Mouse (Mus musculus): ENCODE measurements around the gene Vav1. TPM values are rescaled to one million over a fixed set of nuclear protein-coding genes. Genes with fewer than 3 reads are reported as not detected.

Vav1 gene
- polyA plus RNA-seq, 1 experiment, result not detected

- H3K9ac ChIP-seq (ENCODE audit: low read depth, poor library complexity, severe bottlenecking), result no peak overlapping the region
- H3K36me3 ChIP-seq (ENCODE audit: control insufficient read depth, insufficient read depth, low read length, poor library complexity, severe bottlenecking), result peaks cover 57% of the 10 kb centered on the region
- no peaks in the 10 kb centered on the region for H3K9me3 ChIP-seq (replicated peaks; ENCODE audit: control insufficient read depth, insufficient read depth, low read length, poor library complexity, severe bottlenecking)
- no peaks in the 10 kb centered on the region for H3K27me3 ChIP-seq (ENCODE audit: control insufficient read depth, insufficient read depth, low read length, poor library complexity, severe bottlenecking)
- H3K4me3 ChIP-seq (ENCODE audit: low read depth, low read length), result no peak overlapping the region
- peaks cover 8% of the 10 kb centered on the region for H3K4me1 ChIP-seq (ENCODE audit: control insufficient read depth, insufficient read depth, low read length)
- TF ChIP-seq CTCF (IDR thresholded peaks at IDR 0.05; ENCODE audit: low read depth, low read length) (no peak), POLR2A (IDR thresholded peaks at IDR 0.05; ENCODE audit: insufficient read depth, low read length) (no peak)
- H3K27ac ChIP-seq (ENCODE audit: insufficient read depth, low read length), result no peak overlapping the region
These were observed 19.2 kb upstream of the Vav1 start for GRCm38 (mm10) chr17:57259742-57260141.

GRCm38 (mm10) chr17:57260351-57260750 is 18.5 kb upstream of the Vav1 start:
- Histone ChIP-seq H3K4me3 (ENCODE audit: low read depth, low read length) (no peak overlapping the region), H3K36me3 (ENCODE audit: control insufficient read depth, insufficient read depth, low read length, poor library complexity, severe bottlenecking) (peaks cover 50% of the 10 kb centered on the region), H3K9ac (ENCODE audit: low read depth, poor library complexity, severe bottlenecking) (no peak overlapping the region), H3K27ac (ENCODE audit: insufficient read depth, low read length) (no peak overlapping the region), H3K27me3 (ENCODE audit: control insufficient read depth, insufficient read depth, low read length, poor library complexity, severe bottlenecking) (no peaks in the 10 kb centered on the region), H3K9me3 (replicated peaks; ENCODE audit: control insufficient read depth, insufficient read depth, low read length, poor library complexity, severe bottlenecking) (no peaks in the 10 kb centered on the region), H3K4me1 (ENCODE audit: control insufficient read depth, insufficient read depth, low read length) (peaks cover 8% of the 10 kb centered on the region)
- TF ChIP-seq CTCF (IDR thresholded peaks at IDR 0.05; ENCODE audit: low read depth, low read length) (no peak), EP300 (IDR thresholded peaks at IDR 0.05; ENCODE audit: insufficient read depth, low read depth, low read length) (no peak), POLR2A (IDR thresholded peaks at IDR 0.05; ENCODE audit: insufficient read depth, low read length) (no peak)

- H3K9ac ChIP-seq (ENCODE audit: low read depth, poor library complexity, severe bottlenecking), result no peak overlapping the region
- no peak overlapping the region for H3K4me3 ChIP-seq (ENCODE audit: low read depth, low read length)
- TF ChIP-seq CTCF (IDR thresholded peaks at IDR 0.05; ENCODE audit: low read depth, low read length) (no peak), POLR2A (IDR thresholded peaks at IDR 0.05; ENCODE audit: insufficient read depth, low read length) (no peak), EP300 (IDR thresholded peaks at IDR 0.05; ENCODE audit: insufficient read depth, low read depth, low read length) (no peak)
- no peaks in the 10 kb centered on the region for H3K9me3 ChIP-seq (replicated peaks; ENCODE audit: control insufficient read depth, insufficient read depth, low read length, poor library complexity, severe bottlenecking)
- no peak overlapping the region for H3K27ac ChIP-seq (ENCODE audit: insufficient read depth, low read length)
- no peaks in the 10 kb centered on the region for H3K27me3 ChIP-seq (ENCODE audit: control insufficient read depth, insufficient read depth, low read length, poor library complexity, severe bottlenecking)
- peaks cover 44% of the 10 kb centered on the region for H3K36me3 ChIP-seq (ENCODE audit: control insufficient read depth, insufficient read depth, low read length, poor library complexity, severe bottlenecking)
- peaks cover 12% of the 10 kb centered on the region for H3K4me1 ChIP-seq (ENCODE audit: control insufficient read depth, insufficient read depth, low read length)
These were observed 17.6 kb upstream of the Vav1 start for GRCm38 (mm10) chr17:57261286-57261685.

- TF ChIP-seq CTCF (IDR thresholded peaks at IDR 0.05; ENCODE audit: low read depth, low read length) (no peak), EP300 (IDR thresholded peaks at IDR 0.05; ENCODE audit: insufficient read depth, low read depth, low read length) (no peak), POLR2A (IDR thresholded peaks at IDR 0.05; ENCODE audit: insufficient read depth, low read length) (no peak)
- H3K9ac ChIP-seq (ENCODE audit: low read depth, poor library complexity, severe bottlenecking), result no peak overlapping the region
- H3K36me3 ChIP-seq (ENCODE audit: control insufficient read depth, insufficient read depth, low read length, poor library complexity, severe bottlenecking), result peaks cover 41% of the 10 kb centered on the region
- H3K27ac ChIP-seq (ENCODE audit: insufficient read depth, low read length), result no peak overlapping the region
- no peaks in the 10 kb centered on the region for H3K27me3 ChIP-seq (ENCODE audit: control insufficient read depth, insufficient read depth, low read length, poor library complexity, severe bottlenecking)
- peaks cover 12% of the 10 kb centered on the region for H3K4me1 ChIP-seq (ENCODE audit: control insufficient read depth, insufficient read depth, low read length)
- no peaks in the 10 kb centered on the region for H3K9me3 ChIP-seq (replicated peaks; ENCODE audit: control insufficient read depth, insufficient read depth, low read length, poor library complexity, severe bottlenecking)
- no peak overlapping the region for H3K4me3 ChIP-seq (ENCODE audit: low read depth, low read length)
These were observed 17.1 kb upstream of the Vav1 start for GRCm38 (mm10) chr17:57261796-57262195.

GRCm38 (mm10) chr17:57262901-57263550 is 15.9 kb upstream of the Vav1 start:
- H3K36me3 ChIP-seq (ENCODE audit: control insufficient read depth, insufficient read depth, low read length, poor library complexity, severe bottlenecking), result peaks cover 32% of the 10 kb centered on the region

GRCm38 (mm10) chr17:57264164-57264563 is 14.7 kb upstream of the Vav1 start:
- Histone ChIP-seq H3K4me1 (ENCODE audit: control insufficient read depth, insufficient read depth, low read length) (peaks cover 12% of the 10 kb centered on the region), H3K9me3 (replicated peaks; ENCODE audit: control insufficient read depth, insufficient read depth, low read length, poor library complexity, severe bottlenecking) (no peaks in the 10 kb centered on the region), H3K4me3 (ENCODE audit: low read depth, low read length) (no peak overlapping the region), H3K27ac (ENCODE audit: insufficient read depth, low read length) (no peak overlapping the region), H3K9ac (ENCODE audit: low read depth, poor library complexity, severe bottlenecking) (no peak overlapping the region), H3K27me3 (ENCODE audit: control insufficient read depth, insufficient read depth, low read length, poor library complexity, severe bottlenecking) (no peaks in the 10 kb centered on the region), H3K36me3 (ENCODE audit: control insufficient read depth, insufficient read depth, low read length, poor library complexity, severe bottlenecking) (peaks cover 27% of the 10 kb centered on the region)
- no peak for TF ChIP-seq POLR2A (IDR thresholded peaks at IDR 0.05; ENCODE audit: insufficient read depth, low read length)
- no peak for TF ChIP-seq EP300 (IDR thresholded peaks at IDR 0.05; ENCODE audit: insufficient read depth, low read depth, low read length)
- TF ChIP-seq CTCF (IDR thresholded peaks at IDR 0.05; ENCODE audit: low read depth, low read length), result no peak

More at GRCm38 (mm10) chr17:57262901-57263550, 15.9 kb upstream of the Vav1 start:
- peaks cover 12% of the 10 kb centered on the region for H3K4me1 ChIP-seq (ENCODE audit: control insufficient read depth, insufficient read depth, low read length)
- no peak overlapping the region for H3K27ac ChIP-seq (ENCODE audit: insufficient read depth, low read length)
- H3K27me3 ChIP-seq (ENCODE audit: control insufficient read depth, insufficient read depth, low read length, poor library complexity, severe bottlenecking), result no peaks in the 10 kb centered on the region
- TF ChIP-seq EP300 (IDR thresholded peaks at IDR 0.05; ENCODE audit: insufficient read depth, low read depth, low read length) (no peak), CTCF (IDR thresholded peaks at IDR 0.05; ENCODE audit: low read depth, low read length) (no peak), POLR2A (IDR thresholded peaks at IDR 0.05; ENCODE audit: insufficient read depth, low read length) (no peak)
- H3K4me3 ChIP-seq (ENCODE audit: low read depth, low read length), result no peak overlapping the region
- no peak overlapping the region for H3K9ac ChIP-seq (ENCODE audit: low read depth, poor library complexity, severe bottlenecking)
- no peaks in the 10 kb centered on the region for H3K9me3 ChIP-seq (replicated peaks; ENCODE audit: control insufficient read depth, insufficient read depth, low read length, poor library complexity, severe bottlenecking)
